Mouse (Mus musculus): Measurements from ENCODE around the gene Atp2b4. TPM values are rescaled to one million over a fixed set of nuclear protein-coding genes. Genes with fewer than 3 reads are reported as not detected.
"Not testable (repeated sequence)": the region's sequence is repeated elsewhere in the genome, so short reads cannot be mapped to it uniquely, and the experiment has no call there.

Atp2b4 gene
- polyA plus RNA-seq, 1 experiment from 2014 or later = 11.2 TPM

GRCm38 (mm10) chr1:133716464-133716863 is 84.4 kb downstream of the Atp2b4 start:
- H3K4me1 ChIP-seq (replicated peaks) = peaks cover 13% of the 10 kb centered on the region; the same call in 1 of the 2 replicates
- no peak overlapping the region for H3K4me2 ChIP-seq
- H3K27me3 ChIP-seq = no peaks in the 10 kb centered on the region
- no peak overlapping the region for H3K27ac ChIP-seq
- H3K9me3 ChIP-seq (replicated peaks) = no peaks in the 10 kb centered on the region
- H3K36me3 ChIP-seq = peaks cover 13% of the 10 kb centered on the region
- H3K4me3 ChIP-seq = no peak overlapping the region
- WGBS = 22% methylated on average over 7 of the region's 7 CpGs
- ATAC-seq (replicated peaks; ENCODE audit: insufficient number of reproducible peaks, insufficient read depth, low FRiP score, low read depth) = no peak
- no peak overlapping the region for H3K9ac ChIP-seq

DNA sequence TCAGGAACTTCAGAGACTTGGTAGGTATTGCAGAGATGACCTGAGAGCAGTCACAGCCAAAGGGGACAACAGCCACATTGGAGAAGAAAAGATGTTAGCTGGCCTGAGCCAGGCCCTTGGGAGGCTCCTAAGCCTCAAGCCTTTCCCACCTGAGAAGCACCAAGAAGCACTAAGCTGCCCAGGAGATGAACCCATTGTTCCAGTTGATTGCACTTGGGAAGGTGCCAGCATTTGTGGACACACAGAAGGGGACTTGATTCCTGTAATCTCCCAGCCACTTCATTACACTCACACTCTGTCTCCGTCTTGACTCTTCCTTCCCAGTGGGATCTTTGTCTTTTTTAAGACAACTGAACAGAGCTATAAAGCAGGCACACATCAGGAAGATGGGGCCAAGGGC is 85.7 kb downstream of the Atp2b4 start:
- Histone ChIP-seq H3K36me3 (peaks cover 7% of the 10 kb centered on the region), H3K27ac (no peak overlapping the region), H3K4me3 (no peak overlapping the region), H3K9ac (no peak overlapping the region), H3K9me3 (replicated peaks) (no peaks in the 10 kb centered on the region), H3K4me2 (no peak overlapping the region), H3K27me3 (no peaks in the 10 kb centered on the region), H3K4me1 (replicated peaks) (peaks cover 13% of the 10 kb centered on the region; the same call in 1 of the 2 replicates)
- 62% methylated on average over 1 of the region's 1 CpGs for WGBS
- ATAC-seq (replicated peaks; ENCODE audit: insufficient number of reproducible peaks, insufficient read depth, low FRiP score, low read depth) = no peak

DNA sequence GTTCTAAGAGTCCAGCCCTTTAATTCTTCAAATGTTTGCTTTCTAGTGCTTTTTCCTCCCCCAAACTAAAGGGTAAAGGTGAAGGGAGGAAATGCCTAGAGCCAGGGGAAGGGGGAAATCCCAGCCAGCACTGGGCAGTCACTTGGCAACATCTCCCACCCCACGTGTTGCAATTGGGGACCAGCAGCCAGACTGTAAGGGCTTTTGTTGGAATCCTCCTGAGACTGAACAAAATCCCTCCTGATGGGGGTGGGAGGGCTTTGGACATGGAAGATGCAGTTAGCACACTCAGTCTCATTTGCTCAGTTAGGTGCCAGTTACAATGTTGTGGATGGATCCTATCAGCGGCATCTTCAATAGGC is 87.9 kb downstream of the Atp2b4 start:
- no peak overlapping the region for H3K9ac ChIP-seq
- peaks cover 13% of the 10 kb centered on the region; the same call in 1 of the 2 replicates for H3K4me1 ChIP-seq (replicated peaks)
- no peaks in the 10 kb centered on the region for H3K36me3 ChIP-seq
- 41% methylated on average over 2 of the region's 2 CpGs for WGBS
- no peak overlapping the region for H3K4me3 ChIP-seq
- H3K27me3 ChIP-seq = no peaks in the 10 kb centered on the region
- H3K27ac ChIP-seq = no peak overlapping the region
- no peak for ATAC-seq (replicated peaks; ENCODE audit: insufficient number of reproducible peaks, insufficient read depth, low FRiP score, low read depth)
- H3K4me2 ChIP-seq = no peak overlapping the region
- no peaks in the 10 kb centered on the region for H3K9me3 ChIP-seq (replicated peaks)

DNA sequence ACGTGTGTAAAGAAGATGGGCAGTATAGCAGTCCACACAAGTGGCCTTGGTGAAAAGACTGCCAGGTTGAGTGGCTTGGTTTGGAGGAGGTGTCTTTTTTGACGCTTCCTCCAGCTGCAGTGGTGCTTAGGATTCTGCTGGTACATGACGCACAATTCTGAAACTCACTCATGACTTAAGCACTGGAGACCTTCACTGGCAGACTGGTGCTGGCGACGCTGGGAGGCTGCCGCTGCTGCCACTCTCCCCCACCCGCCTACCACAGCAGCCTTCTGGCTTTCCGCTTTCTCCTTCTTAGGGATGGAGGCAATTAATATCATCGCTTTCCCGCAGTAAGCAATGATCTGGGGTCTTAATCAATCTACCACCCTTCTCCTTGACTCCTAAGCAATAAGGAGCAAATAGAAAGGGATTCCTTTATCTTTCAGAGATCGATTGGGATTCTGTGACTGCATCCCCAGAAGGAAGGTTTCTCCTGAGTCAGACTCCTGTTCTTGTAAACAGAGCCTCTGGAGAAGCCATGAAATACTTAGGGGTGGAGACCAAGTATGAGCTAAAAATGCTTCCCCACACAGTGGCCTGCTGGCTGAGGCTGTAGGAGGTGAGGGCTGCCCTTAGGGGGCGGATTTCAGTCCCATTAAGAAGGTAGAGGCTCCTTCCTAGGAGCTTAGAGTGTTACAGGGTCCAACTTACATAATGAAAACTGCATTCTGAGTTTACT is 88.4 kb downstream of the Atp2b4 start:
- no peaks in the 10 kb centered on the region for H3K36me3 ChIP-seq
- no peak overlapping the region for H3K27ac ChIP-seq
- H3K9ac ChIP-seq = no peak overlapping the region

GRCm38 (mm10) chr1:133711376-133711775 is 89.5 kb downstream of the Atp2b4 start:
- no peak overlapping the region for H3K27ac ChIP-seq
- peaks cover 11% of the 10 kb centered on the region; the same call in 1 of the 2 replicates for H3K4me1 ChIP-seq (replicated peaks)
- H3K9me3 ChIP-seq (replicated peaks) = no peaks in the 10 kb centered on the region
- H3K36me3 ChIP-seq = no peaks in the 10 kb centered on the region
- H3K9ac ChIP-seq = no peak overlapping the region
- H3K4me3 ChIP-seq = no peak overlapping the region
- H3K27me3 ChIP-seq = no peaks in the 10 kb centered on the region
- ATAC-seq (replicated peaks; ENCODE audit: insufficient number of reproducible peaks, insufficient read depth, low FRiP score, low read depth) = no peak
- H3K4me2 ChIP-seq = no peak overlapping the region
- WGBS = 71% methylated on average over 6 of the region's 6 CpGs

More for the DNA sequence above, 88.4 kb downstream of the Atp2b4 start:
- ATAC-seq (replicated peaks; ENCODE audit: insufficient number of reproducible peaks, insufficient read depth, low FRiP score, low read depth) = no peak
- H3K27me3 ChIP-seq = no peaks in the 10 kb centered on the region
- peaks cover 13% of the 10 kb centered on the region; the same call in 1 of the 2 replicates for H3K4me1 ChIP-seq (replicated peaks)
- 62% methylated on average over 12 of the region's 12 CpGs for WGBS
- no peaks in the 10 kb centered on the region for H3K9me3 ChIP-seq (replicated peaks)
- H3K4me3 ChIP-seq = no peak overlapping the region
- H3K4me2 ChIP-seq = no peak overlapping the region

GRCm38 (mm10) chr1:133710895-133711294 is 89.9 kb downstream of the Atp2b4 start:
- H3K27me3 ChIP-seq = no peaks in the 10 kb centered on the region
- 67% methylated on average over 6 of the region's 6 CpGs for WGBS
- no peak for ATAC-seq (replicated peaks; ENCODE audit: insufficient number of reproducible peaks, insufficient read depth, low FRiP score, low read depth)
- no peak overlapping the region for H3K9ac ChIP-seq
- H3K4me3 ChIP-seq = no peak overlapping the region
- no peaks in the 10 kb centered on the region for H3K36me3 ChIP-seq
- no peak overlapping the region for H3K4me2 ChIP-seq
- H3K9me3 ChIP-seq (replicated peaks) = no peaks in the 10 kb centered on the region
- no peak overlapping the region for H3K27ac ChIP-seq
- H3K4me1 ChIP-seq (replicated peaks) = peaks cover 9% of the 10 kb centered on the region; the same call in 1 of the 2 replicates

DNA sequence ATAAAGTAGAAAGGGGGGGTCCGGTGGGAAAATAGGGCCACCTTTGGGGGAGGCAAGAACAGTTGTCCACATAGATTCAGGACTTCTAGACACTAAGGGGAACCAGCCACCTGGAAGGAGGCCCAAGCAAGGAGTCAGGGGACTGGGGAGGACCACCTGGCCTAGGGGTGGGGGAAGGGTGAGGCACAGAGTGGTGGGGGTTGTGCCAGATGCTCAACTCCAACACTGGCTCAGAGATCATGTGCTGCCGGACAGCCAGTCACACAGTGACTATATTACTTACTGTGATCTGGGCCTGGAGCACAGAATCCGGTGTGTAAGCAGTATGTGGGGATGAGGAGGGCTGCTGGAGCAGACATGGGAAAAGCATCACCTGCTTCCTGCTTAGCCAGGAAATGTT is 91.5 kb downstream of the Atp2b4 start:
- Histone ChIP-seq H3K9ac (no peak overlapping the region), H3K4me2 (no peak overlapping the region), H3K27me3 (no peaks in the 10 kb centered on the region), H3K9me3 (replicated peaks) (no peaks in the 10 kb centered on the region), H3K36me3 (no peaks in the 10 kb centered on the region), H3K27ac (no peak overlapping the region), H3K4me1 (replicated peaks) (peaks cover 8% of the 10 kb centered on the region; the same call in 1 of the 2 replicates), H3K4me3 (no peak overlapping the region)
- WGBS = 77% methylated on average over 3 of the region's 3 CpGs
- ATAC-seq (replicated peaks; ENCODE audit: insufficient number of reproducible peaks, insufficient read depth, low FRiP score, low read depth) = no peak

- H3K4me3 ChIP-seq; ATAC-seq (replicated peaks; ENCODE audit: insufficient number of reproducible peaks, insufficient read depth, low FRiP score, low read depth); H3K27ac ChIP-seq; H3K27me3 ChIP-seq; H3K9me3 ChIP-seq (replicated peaks); H3K4me1 ChIP-seq (replicated peaks); H3K9ac ChIP-seq; H3K36me3 ChIP-seq; H3K4me2 ChIP-seq: not testable (repeated sequence)
- WGBS = 20% methylated on average over 1 of the region's 2 CpGs
Observed at GRCm38 (mm10) chr1:133701824-133702223, 99.0 kb downstream of the Atp2b4 start.

GRCm38 (mm10) chr1:133697935-133698620 is 102.8 kb downstream of the Atp2b4 start:
- Histone ChIP-seq H3K4me2 (no peak overlapping the region), H3K9ac (no peak overlapping the region), H3K4me1 (replicated peaks) (peaks cover 37% of the 10 kb centered on the region), H3K9me3 (replicated peaks) (no peaks in the 10 kb centered on the region), H3K36me3 (no peaks in the 10 kb centered on the region), H3K27me3 (no peaks in the 10 kb centered on the region), H3K27ac (no peak overlapping the region), H3K4me3 (no peak overlapping the region)
- ATAC-seq (replicated peaks; ENCODE audit: insufficient number of reproducible peaks, insufficient read depth, low FRiP score, low read depth) = no peak
- WGBS = 93% methylated on average over 12 of the region's 12 CpGs

DNA sequence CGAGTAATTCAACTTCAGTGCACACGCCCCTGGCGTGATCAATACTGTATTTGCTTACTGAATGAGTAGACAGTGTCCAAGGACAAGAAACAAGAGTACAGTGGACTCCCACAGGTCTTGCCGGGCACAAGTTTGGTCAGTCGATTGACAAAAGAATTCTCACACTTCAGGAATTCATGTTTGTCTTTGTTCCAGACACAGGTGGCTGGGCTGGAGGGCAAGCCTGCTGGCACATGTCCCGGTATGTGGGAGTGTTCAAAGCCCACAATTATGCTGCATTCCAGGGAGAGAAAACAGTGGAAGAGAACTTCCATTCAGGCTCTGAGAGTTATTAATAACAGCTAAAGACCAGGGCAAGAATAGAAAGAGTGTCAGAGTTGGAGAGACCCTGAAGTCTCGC is 104.9 kb downstream of the Atp2b4 start:
- no peak overlapping the region for H3K9ac ChIP-seq
- H3K4me2 ChIP-seq = peak overlapping the region; percentile 30
- no peak overlapping the region for H3K4me3 ChIP-seq
- H3K9me3 ChIP-seq (replicated peaks) = no peaks in the 10 kb centered on the region
- peak overlapping the region; percentile 87 for H3K27ac ChIP-seq
- no peaks in the 10 kb centered on the region for H3K36me3 ChIP-seq
- H3K27me3 ChIP-seq = no peaks in the 10 kb centered on the region
- peak; percentile 86 for ATAC-seq (replicated peaks; ENCODE audit: insufficient number of reproducible peaks, insufficient read depth, low FRiP score, low read depth)
- H3K4me1 ChIP-seq (replicated peaks) = peaks cover 40% of the 10 kb centered on the region
- 21% methylated on average over 7 of the region's 7 CpGs for WGBS

GRCm38 (mm10) chr1:133694876-133695275 is 106.0 kb downstream of the Atp2b4 start:
- ATAC-seq (replicated peaks; ENCODE audit: insufficient number of reproducible peaks, insufficient read depth, low FRiP score, low read depth) = no peak
- Histone ChIP-seq H3K4me1 (replicated peaks) (peaks cover 40% of the 10 kb centered on the region), H3K9ac (no peak overlapping the region), H3K36me3 (no peaks in the 10 kb centered on the region), H3K27me3 (no peaks in the 10 kb centered on the region), H3K9me3 (replicated peaks) (no peaks in the 10 kb centered on the region), H3K4me2 (no peak overlapping the region), H3K27ac (peak overlapping the region; percentile 87), H3K4me3 (no peak overlapping the region)
- WGBS = 86% methylated on average over 1 of the region's 1 CpGs

GRCm38 (mm10) chr1:133694301-133694700 is 106.5 kb downstream of the Atp2b4 start:
- ATAC-seq (replicated peaks; ENCODE audit: insufficient number of reproducible peaks, insufficient read depth, low FRiP score, low read depth) = no peak
- Histone ChIP-seq H3K36me3 (no peaks in the 10 kb centered on the region), H3K27ac (peak overlapping the region; percentile 87), H3K4me1 (replicated peaks) (peaks cover 40% of the 10 kb centered on the region), H3K27me3 (no peaks in the 10 kb centered on the region), H3K9ac (no peak overlapping the region), H3K4me3 (no peak overlapping the region), H3K9me3 (replicated peaks) (no peaks in the 10 kb centered on the region), H3K4me2 (no peak overlapping the region)
- 0% methylated on average over 1 of the region's 1 CpGs for WGBS
